Mouse (Mus musculus): ENCODE results near the gene Gm7356. TPM values are rescaled to one million over a fixed set of nuclear protein-coding genes. Genes with fewer than 3 reads are reported as not detected.
"Not testable (repeated sequence)": the region's sequence is repeated elsewhere in the genome, so short reads cannot be mapped to it uniquely, and the experiment has no call there.

The Gm7356 gene
- not detected for total RNA-seq (2021)

DNA sequence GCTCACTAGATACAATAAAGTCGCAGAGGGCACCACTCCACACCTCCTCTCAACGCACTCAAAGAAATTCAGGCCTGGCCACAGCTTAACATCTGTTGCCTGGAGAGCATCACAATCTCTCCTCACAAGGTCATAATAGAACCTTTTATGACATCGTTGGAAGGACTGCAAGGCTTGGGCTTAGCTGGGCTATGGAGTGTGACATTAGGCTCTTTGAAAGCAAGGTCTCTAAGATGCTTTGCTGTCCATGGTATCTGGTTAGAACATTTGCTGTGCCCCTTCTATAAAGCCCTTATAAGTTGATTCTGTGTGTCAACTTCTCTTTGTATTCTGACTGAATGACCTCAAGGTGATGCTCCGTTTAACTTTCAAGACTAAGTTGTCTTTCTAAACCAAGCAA, at the start of gene Gm7356:
Gene Gm7356 (minus strand): TSS at position 101 of the 400 bp plus-strand sequence.
- intact Hi-C loops (cut with DNase I); DNase-seq (ENCODE audit: extremely low spot score in 1 of 2, low spot score in 2 of 2): not testable (repeated sequence)

DNA sequence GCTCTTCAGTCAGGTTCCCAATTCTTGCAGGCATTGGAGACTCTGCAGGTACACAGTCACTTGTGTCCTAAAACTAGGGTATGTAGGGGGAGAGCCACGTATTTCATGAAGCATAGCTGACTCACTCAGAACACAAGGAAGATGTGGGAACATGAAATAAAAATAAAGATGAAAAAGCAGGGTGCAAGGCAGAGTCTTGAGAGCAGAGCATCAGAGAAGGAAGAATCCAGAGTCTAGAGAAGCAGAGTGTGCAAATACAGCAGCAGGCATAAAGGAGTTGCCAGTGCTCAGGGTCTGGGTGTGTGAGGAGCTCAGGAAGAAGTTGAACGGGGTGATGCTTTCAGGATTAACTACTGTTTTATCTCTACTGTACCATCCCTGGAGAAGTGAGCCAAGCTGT, 38.4 kb upstream of the Gm7356 start:
- DNase-seq (ENCODE audit: extremely low spot score in 1 of 2, low spot score in 2 of 2) = not testable (repeated sequence)
- intact Hi-C loops (cut with DNase I) = loop anchor here (10.0 kb wide), 1 partner anchor 77 kb away; no protein-coding TSS in a partner anchor

- intact Hi-C loops (cut with DNase I); DNase-seq (ENCODE audit: extremely low spot score in 1 of 2, low spot score in 2 of 2): not testable (repeated sequence)
Measured at GRCm38 (mm10) chr17:14037012-14037411, 33.5 kb upstream of the Gm7356 start.

- DNase-seq (ENCODE audit: extremely low spot score in 1 of 2, low spot score in 2 of 2); intact Hi-C loops (cut with DNase I): not testable (repeated sequence)
Measured at GRCm38 (mm10) chr17:14036113-14036512, 32.6 kb upstream of the Gm7356 start.

DNA sequence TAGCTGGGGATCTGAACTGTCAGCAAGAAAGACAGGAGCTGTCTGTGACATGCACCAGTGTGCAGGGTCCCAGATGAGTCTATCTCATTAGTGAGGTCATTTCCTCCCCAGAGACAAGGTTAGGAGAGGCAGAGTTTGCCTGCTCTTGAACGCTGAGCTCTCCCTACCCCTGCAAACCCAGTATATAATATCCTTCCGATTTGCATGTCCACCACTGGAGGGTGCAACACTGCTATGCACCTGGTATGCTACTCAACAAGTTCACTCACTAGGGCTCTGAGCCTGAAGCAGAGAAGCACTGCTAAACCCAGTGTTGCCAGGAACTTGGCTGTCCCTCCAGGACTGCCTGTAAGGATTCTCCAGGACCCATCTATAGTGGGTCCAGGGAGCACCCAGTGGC, 10.1 kb downstream of the Gm7356 start:
- intact Hi-C loops (cut with DNase I); DNase-seq (ENCODE audit: extremely low spot score in 1 of 2, low spot score in 2 of 2): not testable (repeated sequence)

- intact Hi-C loops (cut with DNase I) = no loop called here
Measured at GRCm38 (mm10) chr17:13987690-13988089, 15.8 kb downstream of the Gm7356 start.

GRCm38 (mm10) chr17:13970796-13971195, 32.7 kb downstream of the Gm7356 start:
- intact Hi-C loops (cut with DNase I); DNase-seq (ENCODE audit: extremely low spot score in 1 of 2, low spot score in 2 of 2): not testable (repeated sequence)

More at GRCm38 (mm10) chr17:13987690-13988089, 15.8 kb downstream of the Gm7356 start:
- DNase-seq (ENCODE audit: extremely low spot score in 1 of 2, low spot score in 2 of 2) = no peak

GRCm38 (mm10) chr17:13969917-13970316, 33.6 kb downstream of the Gm7356 start:
- intact Hi-C loops (cut with DNase I) = loop anchor here (10.0 kb wide), 1 partner anchor 75 kb away; no protein-coding TSS in a partner anchor
- not testable (repeated sequence) for DNase-seq (ENCODE audit: extremely low spot score in 1 of 2, low spot score in 2 of 2)

GRCm38 (mm10) chr17:13965048-13965447, 38.5 kb downstream of the Gm7356 start:
- intact Hi-C loops (cut with DNase I) = loop anchor here (10.0 kb wide), 1 partner anchor 80 kb away; no protein-coding TSS in a partner anchor
- DNase-seq (ENCODE audit: extremely low spot score in 1 of 2, low spot score in 2 of 2) = not testable (repeated sequence)

DNA sequence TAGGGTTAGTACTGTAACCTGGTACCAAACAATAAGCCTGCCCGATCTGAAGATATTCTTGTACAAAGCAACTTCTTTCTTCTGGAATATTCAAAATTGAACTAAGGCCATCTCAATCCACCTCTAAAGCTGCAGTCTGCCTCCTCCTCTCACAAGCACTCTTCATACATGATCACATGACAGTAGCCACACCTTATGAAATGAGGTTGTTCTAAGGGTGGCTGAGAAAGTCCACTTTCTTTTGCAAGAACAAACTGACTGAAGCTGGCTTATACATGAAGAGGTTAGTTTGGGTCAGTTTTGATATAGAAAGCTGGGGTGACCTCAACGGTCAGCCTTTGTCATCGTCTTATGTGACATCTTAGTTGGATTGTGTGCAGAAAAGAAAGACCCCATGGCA, 41.3 kb downstream of the Gm7356 start:
- not testable (repeated sequence) for DNase-seq (ENCODE audit: extremely low spot score in 1 of 2, low spot score in 2 of 2)
- intact Hi-C loops (cut with DNase I) = loop anchor here (10.0 kb wide), 1 partner anchor 83 kb away; no protein-coding TSS in a partner anchor

DNA sequence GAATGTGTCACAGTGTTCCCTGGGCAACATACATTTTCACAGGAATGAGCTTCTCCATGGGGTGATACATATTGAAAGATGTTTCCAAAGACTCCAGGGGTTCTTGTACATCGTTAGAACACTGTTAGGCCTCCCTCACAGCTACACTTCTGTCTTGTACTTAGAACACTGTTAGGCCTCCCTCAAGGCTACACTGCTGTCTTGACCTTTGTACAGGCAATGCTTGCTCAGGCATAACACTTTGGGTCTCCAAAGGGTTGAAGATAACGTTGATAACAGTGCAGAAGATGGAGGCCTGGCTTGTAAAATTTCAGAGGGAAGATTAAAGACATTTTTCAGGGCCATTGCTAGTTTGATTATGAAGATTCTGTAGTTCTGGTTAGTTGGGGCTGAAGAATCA, 45.4 kb downstream of the Gm7356 start:
- DNase-seq (ENCODE audit: extremely low spot score in 1 of 2, low spot score in 2 of 2); intact Hi-C loops (cut with DNase I): not testable (repeated sequence)

GRCm38 (mm10) chr17:13951570-13951969, 51.9 kb downstream of the Gm7356 start:
- DNase-seq (ENCODE audit: extremely low spot score in 1 of 2, low spot score in 2 of 2); intact Hi-C loops (cut with DNase I): not testable (repeated sequence)

Other genes starting within 250 kb of the Gm7356 start
- gene Afdn, start 243.2 kb downstream of the Gm7356 start, total RNA-seq (2021) = 100 to 1,000 TPM; 126 to 138 TPM
- gene Tcte2, start 241.9 kb downstream of the Gm7356 start, total RNA-seq (2021) = 10 to 100 TPM; 13.6 to 17.9 TPM
- not detected for gene Gm7168, start 55.3 kb downstream of the Gm7356 start, total RNA-seq (2021)
- gene Gm7358, start 55.8 kb upstream of the Gm7356 start, total RNA-seq (2021) = not detected
- 10 to 100 TPM; 66.0 to 66.5 TPM for gene Dact2, start 200.6 kb upstream of the Gm7356 start, total RNA-seq (2021)

All from left cerebral cortex, postnatal 10 days (tissue).